Mouse (Mus musculus) midbrain, embryonic 16.5 days (tissue): ENCODE data around the gene Hfe2. TPM values are rescaled to one million over a fixed set of nuclear protein-coding genes. Genes with fewer than 3 reads are reported as not detected.

Experiments used
- ATAC-seq: fragments of 200-750 bp; cut with Nextera tagmentation; 2 replicates; pipeline ENCODE4 v1.8.0; 2017; ENCODE audit warnings: moderate TSS enrichment
- H3K27ac ChIP-seq: fragments of 300-500 bp; sonication (generic); 2 replicates; pipeline ENCODE4 v1.5.1; 2014; ENCODE audit warnings: mild to moderate bottlenecking, low read length, mixed read lengths
- H3K27me3 ChIP-seq: fragments of 300-500 bp; sonication (generic); 2 replicates; pipeline ENCODE4 v1.6.1; 2014; ENCODE audit warnings: low read depth, low read length, mixed read lengths; ENCODE audit not compliant: control insufficient read depth, insufficient read depth
- H3K36me3 ChIP-seq: fragments of 300-500 bp; sonication (generic); 2 replicates; pipeline ENCODE4 v1.6.1; 2014; ENCODE audit warnings: mild to moderate bottlenecking, low read length, moderate library complexity, mixed read lengths; ENCODE audit not compliant: control insufficient read depth, insufficient read depth
- H3K4me1 ChIP-seq: fragments of 300-500 bp; sonication (generic); 2 replicates; pipeline ENCODE4 v1.6.1; 2014; ENCODE audit warnings: mild to moderate bottlenecking, low read length, mixed read lengths; ENCODE audit not compliant: control insufficient read depth, insufficient read depth
- H3K4me2 ChIP-seq: fragments of 300-500 bp; sonication (generic); 2 replicates; pipeline ENCODE4 v1.6.1; 2014; ENCODE audit warnings: mild to moderate bottlenecking, low read length, mixed read lengths
- H3K4me3 ChIP-seq: fragments of 300-500 bp; sonication (generic); 2 replicates; pipeline ENCODE4 v1.5.1; 2014; ENCODE audit warnings: low read depth, mild to moderate bottlenecking, low read length, moderate library complexity, mixed read lengths
- H3K9ac ChIP-seq: fragments of 300-500 bp; sonication (generic); 2 replicates; pipeline ENCODE4 v1.6.1; 2014; ENCODE audit warnings: low read depth, low read length, mixed read lengths
- H3K9me3 ChIP-seq: fragments of 300-500 bp; sonication (generic); replicated peaks from 2 replicates; pipeline ENCODE4 v1.6.1; 2014; ENCODE audit warnings: mild to moderate bottlenecking, low read length, mixed read lengths; ENCODE audit not compliant: control insufficient read depth, poor library complexity, severe bottlenecking
- WGBS: fragments of 180-500 bp; shearing (Covaris S2); extraction: QIAGEN DNeasy Blood & Tissue Kit; methylation state at CpG from one replicate; pipeline ENCODE4 v1.1.7; 2014; 5-methylcytosine and 5-hydroxymethylcytosine counted together
- polyA plus RNA-seq: library from polyadenylated mRNA; unstranded; fragments of >200 nt; fragmentation: Nextera tagmentation; extraction: Ambion mirVana; gene quantifications from 2 replicates; pipeline ENCODE4 v1.2.1, GENCODE M21; 2015

Hfe2 gene
- polyA plus RNA-seq, 1 experiment from 2014 or later = 2.4 TPM

DNA sequence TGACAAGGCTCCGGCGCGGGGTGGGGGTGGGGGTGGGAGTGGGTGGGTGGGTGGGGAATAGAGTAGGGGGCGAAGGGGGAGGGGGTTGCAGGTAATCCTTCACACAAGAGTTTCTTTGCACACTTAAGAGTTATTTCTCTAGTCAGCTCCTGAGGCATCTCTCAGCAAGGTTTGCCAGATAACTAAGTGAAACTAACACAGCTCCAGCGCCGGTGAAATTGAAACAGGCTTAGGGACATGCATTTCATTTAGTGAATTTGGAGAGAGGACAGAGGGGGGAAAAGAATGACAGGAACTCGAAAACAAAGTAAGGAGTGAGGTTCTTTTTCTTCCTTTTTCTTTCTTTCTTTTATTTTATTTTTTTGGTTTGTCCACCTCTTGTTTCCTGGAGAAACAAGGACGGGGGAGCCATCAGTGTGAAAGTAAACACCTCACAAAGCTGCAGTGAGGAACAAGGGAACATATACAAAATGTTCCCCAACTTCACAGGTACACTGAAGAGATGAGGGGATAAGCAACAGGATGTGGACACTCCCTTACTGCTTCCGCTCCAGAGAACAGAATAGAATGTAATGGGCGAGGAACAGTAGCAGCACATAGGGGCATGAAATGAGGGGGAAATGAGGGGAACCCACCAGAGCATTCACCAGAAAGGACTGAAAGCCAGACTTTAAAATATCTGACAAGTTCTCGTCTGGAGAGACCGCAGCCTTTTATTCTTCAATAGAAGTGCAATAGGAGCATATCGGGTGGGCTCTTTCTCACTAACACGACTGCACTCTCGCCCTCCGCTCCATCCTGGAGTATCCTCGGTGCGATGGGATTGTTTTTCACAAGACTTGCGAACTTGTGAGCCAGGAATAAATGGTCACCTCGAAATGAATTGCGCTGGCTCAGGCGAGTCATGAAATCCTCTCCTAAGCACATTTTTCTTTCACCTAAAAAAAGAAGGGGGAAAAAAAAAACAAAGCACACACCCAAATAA, 32.0 kb downstream of the Hfe2 start:
- H3K9ac ChIP-seq = peak overlapping the region; percentile 73
- H3K27me3 ChIP-seq = no peaks in the 10 kb centered on the region
- peak; percentile 6; the same call in 1 of the 2 replicates for ATAC-seq
- 0 out of 2 replicates have a peak, but pooled peaks cover 3% of the 10 kb centered on the region for H3K36me3 ChIP-seq
- peak overlapping the region; percentile 82 for H3K27ac ChIP-seq
- peaks cover 39% of the 10 kb centered on the region for H3K4me1 ChIP-seq
- peak overlapping the region; percentile 76 for H3K4me3 ChIP-seq
- H3K9me3 ChIP-seq = no peaks in the 10 kb centered on the region
- H3K4me2 ChIP-seq = peak overlapping the region; percentile 91
- 6% methylated on average over 22 of the region's 22 CpGs for whole genome bisulfite sequencing

DNA sequence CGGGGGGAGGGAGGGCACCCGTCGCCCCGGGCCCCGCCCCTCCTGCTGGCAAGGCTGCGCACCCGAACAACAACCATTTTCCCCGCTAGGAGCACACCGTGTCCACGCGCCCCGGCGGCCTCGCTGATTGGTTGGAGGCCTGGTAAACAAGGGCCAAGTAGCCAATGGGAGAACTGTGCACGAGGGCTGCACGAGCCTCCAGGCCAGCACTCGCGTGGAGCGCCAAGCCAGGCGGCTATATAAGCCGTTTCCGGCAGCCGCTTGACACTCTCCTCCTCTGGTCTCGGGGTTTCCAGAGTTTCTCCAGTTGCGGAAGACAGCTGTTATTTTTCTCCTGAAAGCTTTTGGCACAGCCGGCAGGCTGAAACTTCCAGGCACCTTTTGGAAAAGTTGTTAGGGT, 32.7 kb downstream of the Hfe2 start, which contains the start of gene Txnip:
Txnip (plus strand) TSS at position 264 of the 400 bp plus-strand sequence.
- 0% methylated on average over 26 of the region's 26 CpGs for WGBS
- ATAC-seq = peak; percentile 99
- peak within 1 kb of the TSS; percentile 82 for H3K27ac ChIP-seq

DNA sequence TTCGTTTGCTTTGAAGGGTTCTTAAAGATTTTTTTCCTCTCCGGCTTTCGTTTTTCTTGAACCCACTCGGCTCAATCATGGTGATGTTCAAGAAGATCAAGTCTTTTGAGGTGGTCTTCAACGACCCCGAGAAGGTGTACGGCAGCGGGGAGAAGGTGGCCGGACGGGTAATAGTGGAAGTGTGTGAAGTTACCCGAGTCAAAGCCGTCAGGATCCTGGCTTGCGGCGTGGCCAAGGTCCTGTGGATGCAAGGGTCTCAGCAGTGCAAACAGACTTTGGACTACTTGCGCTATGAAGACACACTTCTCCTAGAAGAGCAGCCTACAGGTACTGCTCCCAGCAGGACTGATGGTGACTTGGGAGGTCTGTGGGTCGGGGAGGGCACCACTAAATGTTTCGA, 33.2 kb downstream of the Hfe2 start:
- no peak for ATAC-seq
- peaks cover 39% of the 10 kb centered on the region for H3K4me1 ChIP-seq
- under 1% methylated on average over 17 of the region's 17 CpGs for WGBS

More for the DNA sequence above, 32.7 kb downstream of the Hfe2 start, which contains the start of gene Txnip:
- Histone ChIP-seq H3K4me2 (peak within 1 kb of the TSS; percentile 91), H3K9ac (peak within 1 kb of the TSS; percentile 73), H3K4me3 (peak within 1 kb of the TSS; percentile 76), H3K4me1 (peaks cover 39% of the 10 kb centered on the region), H3K36me3 (0 out of 2 replicates have a peak, but pooled peaks cover 3% of the 10 kb centered on the region), H3K9me3 (no peaks in the 10 kb centered on the region), H3K27me3 (no peaks in the 10 kb centered on the region)

DNA sequence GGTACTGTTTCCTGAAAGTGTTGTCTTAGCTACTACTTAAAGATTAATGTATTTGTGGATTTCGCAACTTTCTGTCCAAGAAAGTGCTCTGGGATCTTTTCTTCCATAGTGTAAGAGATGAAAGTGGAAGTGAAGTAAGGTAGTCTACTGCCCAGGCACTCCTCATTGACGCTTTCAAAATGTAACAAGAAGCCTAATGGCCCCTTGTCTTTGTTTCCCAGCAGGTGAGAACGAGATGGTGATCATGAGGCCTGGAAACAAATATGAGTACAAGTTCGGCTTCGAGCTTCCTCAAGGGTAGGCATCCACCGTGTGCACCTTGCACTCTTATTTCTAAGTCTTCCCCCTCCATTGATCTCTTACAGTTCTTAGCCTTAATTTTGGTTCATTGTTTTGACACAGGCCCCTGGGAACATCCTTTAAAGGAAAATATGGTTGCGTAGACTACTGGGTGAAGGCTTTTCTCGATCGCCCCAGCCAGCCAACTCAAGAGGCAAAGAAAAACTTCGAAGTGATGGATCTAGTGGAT, 33.8 kb downstream of the Hfe2 start:
- Histone ChIP-seq H3K27me3 (no peaks in the 10 kb centered on the region), H3K9ac (peak overlapping the region; percentile 73), H3K4me2 (peak overlapping the region; percentile 91), H3K36me3 (0 out of 2 replicates have a peak, but pooled peaks cover 3% of the 10 kb centered on the region), H3K4me3 (peak overlapping the region; percentile 76), H3K4me1 (peaks cover 39% of the 10 kb centered on the region), H3K9me3 (no peaks in the 10 kb centered on the region), H3K27ac (no peak overlapping the region)
- WGBS = 38% methylated on average over 10 of the region's 10 CpGs
- ATAC-seq = no peak

More for the DNA sequence above, 33.2 kb downstream of the Hfe2 start:
- Histone ChIP-seq H3K27ac (peak overlapping the region; percentile 29), H3K9ac (peak overlapping the region; percentile 73), H3K4me3 (peak overlapping the region; percentile 76), H3K4me2 (peak overlapping the region; percentile 91), H3K36me3 (0 out of 2 replicates have a peak, but pooled peaks cover 3% of the 10 kb centered on the region), H3K27me3 (no peaks in the 10 kb centered on the region), H3K9me3 (no peaks in the 10 kb centered on the region)

DNA sequence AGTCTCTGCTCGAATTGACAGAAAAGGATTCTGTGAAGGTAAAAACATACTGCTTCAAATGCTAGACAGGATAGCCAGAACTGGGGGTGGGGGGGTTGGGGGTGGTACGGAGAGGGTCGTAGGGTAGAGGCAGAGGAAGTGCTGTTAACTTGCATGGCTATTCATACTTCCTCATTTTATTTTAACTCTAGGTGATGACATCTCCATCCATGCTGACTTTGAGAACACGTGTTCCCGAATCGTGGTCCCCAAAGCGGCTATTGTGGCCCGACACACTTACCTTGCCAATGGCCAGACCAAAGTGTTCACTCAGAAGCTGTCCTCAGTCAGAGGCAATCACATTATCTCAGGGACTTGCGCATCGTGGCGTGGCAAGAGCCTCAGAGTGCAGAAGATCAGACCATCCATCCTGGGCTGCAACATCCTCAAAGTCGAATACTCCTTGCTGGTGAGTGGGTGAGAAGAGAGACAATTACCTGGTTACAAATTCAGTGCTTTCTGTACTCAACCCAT, 34.5 kb downstream of the Hfe2 start:
- ATAC-seq = no peak
- H3K27me3 ChIP-seq = no peaks in the 10 kb centered on the region
- 0 out of 2 replicates have a peak, but pooled peaks cover 3% of the 10 kb centered on the region for H3K36me3 ChIP-seq
- peak overlapping the region; percentile 91 for H3K4me2 ChIP-seq
- no peak overlapping the region for H3K27ac ChIP-seq
- H3K4me1 ChIP-seq = peaks cover 39% of the 10 kb centered on the region
- peak overlapping the region; percentile 1; the same call in 1 of the 2 replicates for H3K9ac ChIP-seq
- H3K9me3 ChIP-seq = no peaks in the 10 kb centered on the region
- H3K4me3 ChIP-seq = peak overlapping the region; percentile 76
- WGBS = 79% methylated on average over 12 of the region's 12 CpGs

DNA sequence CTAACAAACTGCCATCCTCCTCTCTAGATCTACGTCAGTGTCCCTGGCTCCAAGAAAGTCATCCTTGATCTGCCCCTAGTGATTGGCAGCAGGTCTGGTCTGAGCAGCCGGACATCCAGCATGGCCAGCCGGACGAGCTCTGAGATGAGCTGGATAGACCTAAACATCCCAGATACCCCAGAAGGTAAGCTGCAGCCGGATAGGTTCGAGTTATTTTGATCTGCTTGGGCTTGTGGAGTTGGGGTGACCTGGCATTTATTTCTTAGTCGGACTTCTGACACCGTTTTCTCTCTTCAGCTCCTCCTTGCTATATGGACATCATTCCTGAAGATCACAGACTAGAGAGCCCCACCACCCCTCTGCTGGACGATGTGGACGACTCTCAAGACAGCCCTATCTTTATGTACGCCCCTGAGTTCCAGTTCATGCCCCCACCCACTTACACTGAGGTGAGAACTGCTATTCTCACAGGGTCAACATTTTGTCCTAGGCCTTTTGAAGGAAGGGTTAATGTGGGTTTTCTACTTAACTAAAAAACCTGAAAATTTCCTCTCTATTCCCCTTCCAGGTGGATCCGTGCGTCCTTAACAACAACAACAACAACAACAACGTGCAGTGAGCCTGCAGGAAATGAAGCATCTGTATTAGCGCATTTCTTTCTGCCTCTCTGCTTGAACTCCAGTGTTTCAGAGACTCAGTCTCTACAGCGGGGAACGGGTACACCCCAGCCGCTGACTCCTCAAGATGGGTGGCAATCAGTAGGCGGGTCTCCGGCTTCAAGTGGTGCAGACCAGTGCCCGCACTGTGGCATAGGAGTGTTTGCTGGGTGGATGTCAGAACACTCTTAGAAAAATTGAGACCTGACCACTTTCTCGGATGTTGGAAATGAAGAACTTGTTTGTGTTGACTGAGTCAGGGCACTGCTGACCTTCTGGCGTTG, 35.2 kb downstream of the Hfe2 start:
- H3K9ac ChIP-seq = no peak overlapping the region
- WGBS = 88% methylated on average over 23 of the region's 23 CpGs
- peak overlapping the region; percentile 76 for H3K4me3 ChIP-seq
- no peak overlapping the region for H3K27ac ChIP-seq
- H3K36me3 ChIP-seq = 0 out of 2 replicates have a peak, but pooled peaks cover 3% of the 10 kb centered on the region
- peak overlapping the region; percentile 91 for H3K4me2 ChIP-seq
- H3K27me3 ChIP-seq = no peaks in the 10 kb centered on the region
- H3K4me1 ChIP-seq = peaks cover 39% of the 10 kb centered on the region
- no peaks in the 10 kb centered on the region for H3K9me3 ChIP-seq
- no peak for ATAC-seq

DNA sequence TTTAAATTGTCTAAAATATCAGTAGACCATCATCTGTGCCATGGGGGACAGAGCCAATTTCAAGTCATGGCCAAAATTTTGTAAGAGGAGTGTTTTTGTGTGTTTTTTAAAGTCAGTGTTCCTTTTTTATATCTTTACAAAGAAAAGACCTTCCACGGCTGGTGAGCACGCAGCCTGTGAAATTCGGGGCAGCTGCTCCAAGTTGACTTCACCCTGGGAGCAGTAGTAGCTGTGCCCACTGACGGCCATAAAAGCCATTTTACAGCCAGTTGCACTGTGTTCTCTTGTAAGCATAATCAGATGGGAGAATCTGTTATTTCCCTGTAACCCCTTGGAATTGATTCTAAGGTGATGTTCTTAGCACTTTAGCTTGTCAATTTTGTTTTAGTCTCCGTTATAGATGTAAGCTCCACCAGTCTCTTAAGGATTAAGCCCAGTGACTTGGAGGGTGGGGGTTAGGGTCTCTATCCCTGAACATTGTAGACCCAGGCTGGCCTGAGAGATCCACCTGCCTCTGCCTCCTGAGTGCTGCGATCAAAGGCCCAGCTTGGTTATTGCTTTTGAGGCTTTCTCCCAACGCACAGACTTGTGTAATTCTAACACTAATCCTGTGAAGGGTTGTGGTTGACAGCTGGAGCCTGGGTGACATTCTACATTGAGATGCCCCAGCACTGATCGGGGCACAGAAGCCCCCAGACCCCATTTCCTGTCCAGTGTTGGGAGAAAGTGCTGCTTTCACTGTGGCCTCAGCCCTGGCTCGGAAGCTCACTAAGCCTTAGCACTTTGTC, 36.1 kb downstream of the Hfe2 start:
- H3K27me3 ChIP-seq = no peaks in the 10 kb centered on the region
- 0 out of 2 replicates have a peak, but pooled peaks cover 3% of the 10 kb centered on the region for H3K36me3 ChIP-seq
- peak overlapping the region; percentile 7; the same call in 1 of the 2 replicates for H3K4me3 ChIP-seq
- no peaks in the 10 kb centered on the region for H3K9me3 ChIP-seq
- no peak overlapping the region for H3K27ac ChIP-seq
- 86% methylated on average over 9 of the region's 9 CpGs for WGBS
- no peak for ATAC-seq
- 0 out of 2 replicates have a peak overlapping the region, but pooled peaks have one; percentile 6 for H3K9ac ChIP-seq
- H3K4me2 ChIP-seq = peak overlapping the region; percentile 91
- peaks cover 39% of the 10 kb centered on the region for H3K4me1 ChIP-seq
